Mouse (Mus musculus) thymus, adult 18-20 months (tissue): ENCODE results near the gene Smpd3.

Source experiments
- DNase-seq, 2 experiments: peaks; one replicate each; pipeline ENCODE4 v3.0.0; 2022; ENCODE audit warnings: mixed read lengths in 2 of 2

The Smpd3 gene

DNA sequence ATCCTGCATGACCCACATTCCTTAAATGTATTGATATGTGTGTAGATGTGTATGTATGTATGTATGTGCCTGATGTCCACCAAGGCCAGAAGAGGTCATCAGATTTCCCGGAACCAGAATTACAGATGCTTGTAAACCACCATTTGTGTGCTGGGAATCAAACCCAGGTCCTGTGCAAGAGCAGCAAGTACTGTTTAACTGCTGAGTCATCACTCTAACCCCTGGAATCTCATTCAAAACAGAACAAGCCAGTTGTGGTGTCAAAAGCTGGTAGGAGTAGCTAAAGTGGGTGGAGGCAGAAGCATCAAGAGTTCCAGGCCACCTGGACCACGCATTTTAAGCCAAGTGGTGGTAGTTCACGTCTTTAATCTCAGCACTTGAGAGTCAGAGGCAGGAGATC lies 123.8 kb downstream of the Smpd3 start:
- no peak for DNase-seq

DNA sequence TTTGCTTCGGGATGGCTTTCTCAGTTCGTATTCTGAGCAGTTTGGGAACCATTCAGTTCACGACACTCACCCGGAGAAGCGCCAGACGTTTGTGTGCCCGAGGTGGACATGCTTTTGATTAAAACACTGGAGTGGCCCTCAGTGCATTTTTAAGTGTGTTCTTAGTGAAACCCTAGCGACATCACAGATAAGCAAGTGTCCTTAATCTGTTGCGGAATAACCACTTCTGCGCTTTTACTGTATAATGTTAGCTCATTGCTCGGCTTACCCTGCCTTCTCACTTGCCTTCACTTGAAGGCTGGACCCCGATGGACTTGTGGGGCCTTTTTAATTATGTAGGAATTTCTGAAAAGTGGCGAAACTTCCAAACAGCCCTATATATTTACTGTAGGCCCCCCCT lies 126.4 kb downstream of the Smpd3 start:
- DNase-seq: no peak

DNA sequence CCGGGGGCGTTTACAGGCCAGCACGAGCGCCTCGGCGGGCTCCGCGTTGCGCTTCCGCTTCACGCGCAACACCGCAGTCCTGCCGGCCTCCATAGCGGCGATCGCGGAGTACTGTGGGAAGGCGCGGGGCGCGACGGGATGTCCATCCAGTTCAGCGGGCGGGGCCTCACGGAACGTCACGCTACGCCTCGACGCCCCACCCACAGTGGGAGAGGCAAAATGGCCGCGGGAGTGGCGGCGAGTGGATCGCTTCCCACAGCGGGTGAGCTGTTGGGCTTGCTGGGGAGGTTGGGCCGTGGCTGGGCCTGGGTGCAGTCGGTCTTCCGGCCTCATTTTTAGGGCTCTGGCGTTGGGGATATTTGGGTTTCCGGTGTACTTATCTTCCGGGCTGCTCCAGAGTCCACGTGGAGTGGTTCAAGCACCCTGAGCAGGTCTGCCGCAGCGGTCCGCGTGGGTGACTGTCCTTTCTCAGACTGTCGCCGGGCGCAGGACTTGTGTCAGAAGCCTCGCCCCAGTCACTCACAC lies 126.9 kb downstream of the Smpd3 start, which contains the start of the genes Slc7a6os and Prmt7:
TSS of gene Slc7a6os (minus strand) at position 115 of the 525 bp plus-strand sequence.
TSS of gene Prmt7 (plus strand) at position 116 of the 525 bp plus-strand sequence.
- DNase-seq: peak; percentile 91 to 92

DNA sequence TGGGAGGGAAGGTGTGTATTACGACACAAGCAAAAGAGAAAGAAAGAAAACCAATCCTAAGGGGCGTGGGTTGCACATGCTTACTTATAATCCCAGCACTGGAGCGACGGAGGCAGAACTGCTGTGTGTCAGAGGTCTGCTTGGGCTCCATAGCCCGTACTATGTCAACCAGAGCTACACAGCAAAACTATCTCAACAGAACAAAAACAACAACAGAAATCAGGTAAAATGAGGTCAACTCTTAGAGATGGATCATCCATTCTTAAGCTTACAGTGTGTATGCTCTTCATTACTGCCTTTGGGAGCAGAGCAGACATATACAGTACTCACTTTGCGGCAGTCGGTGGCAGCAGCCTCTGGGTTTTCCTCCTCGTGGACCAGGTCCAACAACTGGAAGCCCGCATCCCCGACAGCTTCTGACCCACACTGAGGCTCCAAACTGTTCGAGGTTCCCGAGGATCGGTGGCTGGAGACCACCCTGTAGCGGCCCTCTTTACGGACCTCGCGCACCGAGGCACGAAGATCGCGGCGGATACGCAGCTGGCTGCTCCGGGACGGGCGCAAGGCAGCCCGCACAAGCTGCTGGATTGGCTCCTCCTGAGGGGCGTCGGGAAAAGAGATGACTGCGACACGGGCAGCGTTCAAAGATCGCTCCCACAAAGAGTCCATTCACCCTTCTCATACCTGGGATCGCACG lies 127.6 kb downstream of the Smpd3 start:
- no peak for DNase-seq
